Mouse (Mus musculus): ENCODE measurements around the gene Tent4a. TPM values are rescaled to one million over a fixed set of nuclear protein-coding genes. Genes with fewer than 3 reads are reported as not detected.

The Tent4a gene
- total and polyA plus RNA-seq, 3 experiments: 3.6 to 8.8 (median 5.7) TPM

DNA sequence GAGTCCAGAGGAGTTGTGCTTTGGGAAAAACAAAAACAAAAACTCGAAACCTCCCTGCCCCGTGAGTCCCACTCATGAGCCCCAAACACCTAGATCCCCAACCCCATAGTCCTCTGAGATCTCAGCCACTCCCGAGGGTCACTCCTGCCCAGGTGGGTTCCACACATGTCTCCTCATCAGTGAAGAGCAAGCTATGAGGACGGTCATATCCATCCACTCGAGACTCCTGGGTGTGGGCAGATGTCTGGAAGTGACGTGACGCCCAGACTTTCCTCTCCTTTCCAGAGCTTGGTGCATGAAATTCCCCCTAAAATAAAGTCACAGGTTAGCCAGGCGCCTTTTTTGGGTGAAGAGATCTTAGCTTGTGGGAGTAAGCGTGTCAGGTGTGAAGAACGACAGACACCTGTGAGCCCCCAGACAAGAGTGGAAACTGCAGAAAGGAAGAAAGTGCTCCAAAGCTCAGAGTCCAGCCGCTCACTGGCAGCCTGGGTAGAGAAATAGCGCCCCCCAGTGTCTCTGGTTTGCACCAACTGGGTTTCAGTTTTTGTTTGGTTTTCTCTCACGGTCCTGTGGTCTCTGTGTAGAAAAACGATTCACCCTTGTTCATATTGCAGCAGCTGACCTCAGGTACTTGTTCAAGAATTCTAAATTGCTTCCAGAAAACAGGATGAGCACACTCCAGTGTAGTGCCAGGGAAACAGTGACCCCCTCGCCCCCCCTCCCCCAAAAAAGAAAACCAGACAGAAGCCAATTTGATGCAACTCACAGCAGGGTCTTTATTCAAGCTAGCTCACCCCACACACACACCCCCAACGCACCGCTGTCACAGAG, 73.6 kb downstream of the Tent4a start:
- no peak overlapping the region for H3K9ac ChIP-seq (ENCODE audit: insufficient read depth, low read depth)

GRCm38 (mm10) chr13:69459657-69460458, 74.6 kb downstream of the Tent4a start:
- H3K4me3 ChIP-seq (replicated peaks in 1 of 3; ENCODE audit: low read depth in 2 of 3, low read length in 2 of 3, poor library complexity in 1 of 3): no peak overlapping the region
- peaks cover 0 to 7% of the 10 kb centered on the region in 2 experiments; a peak in 2 of 4 replicates for H3K4me1 ChIP-seq (ENCODE audit: control insufficient read depth in 1 of 2, insufficient read depth in 2 of 2)
- peaks cover 9% of the 10 kb centered on the region for H3K9me3 ChIP-seq (replicated peaks; ENCODE audit: low read length)
- peak; percentile 61 for DNase-seq (ENCODE audit: extremely low read depth)
- H3K4me2 ChIP-seq (ENCODE audit: insufficient read depth, low read depth, poor library complexity, severe bottlenecking): no peak overlapping the region
- dilution Hi-C loops (cut with MboI; ENCODE audit: extremely low pct_ligation_motif_present, extremely low pct_unique_long_range_greater_than_20kb, low sequenced_read_pairs) (no loop called here), in situ Hi-C loops (cut with MboI; ENCODE audit: low pct_ligation_motif_present, low pct_unique_long_range_greater_than_20kb, low sequenced_read_pairs) (loop anchor here (10.0 kb wide), 2 partner anchors 75 to 875 kb away; partner anchors contain the start of genes Fastkd3 and Mtrr)
- no peak overlapping the region for H3K27ac ChIP-seq (ENCODE audit: insufficient read depth, low read depth)
- H3K36me3 ChIP-seq (replicated peaks in 1 of 2; ENCODE audit: control insufficient read depth in 1 of 2, insufficient read depth in 1 of 2, low read length in 1 of 2): no peaks in the 10 kb centered on the region
- TF ChIP-seq CHD2 (IDR thresholded peaks at IDR 0.05; ENCODE audit: low read length) (no peak), RAD21 (IDR thresholded peaks at IDR 0.05; ENCODE audit: low read depth, low read length) (peak; percentile 64), SIN3A (IDR thresholded peaks at IDR 0.05; ENCODE audit: low read length) (no peak), NELFE (IDR thresholded peaks at IDR 0.05; ENCODE audit: low read depth, low read length) (no peak), SMC3 (IDR thresholded peaks at IDR 0.05; ENCODE audit: low read depth, low read length) (peak; percentile 38), KAT2A (IDR thresholded peaks at IDR 0.05; ENCODE audit: insufficient replicate concordance, low read length) (no peak), CTCF (conservative IDR thresholded peaks at IDR 0.05 in 1 of 2, IDR thresholded peaks at IDR 0.05 in 1 of 2; ENCODE audit: low read depth in 2 of 2, low read length in 2 of 2) (peak; percentile 66 to 89), E2F4 (IDR thresholded peaks at IDR 0.05; ENCODE audit: insufficient replicate concordance, low read depth, low read length) (no peak)
- H3K79me2 ChIP-seq (replicated peaks; ENCODE audit: control insufficient read depth, extremely low read depth, insufficient read depth, poor library complexity, severe bottlenecking): no peaks in the 10 kb centered on the region
- no peaks in the 10 kb centered on the region for H3K27me3 ChIP-seq (replicated peaks)
- H3K9ac ChIP-seq (ENCODE audit: insufficient read depth, low read depth): no peak overlapping the region

More for the DNA sequence above, 73.6 kb downstream of the Tent4a start:
- in situ Hi-C loops (cut with MboI; ENCODE audit: low pct_ligation_motif_present, low pct_unique_long_range_greater_than_20kb, low sequenced_read_pairs): no loop called here
- Histone ChIP-seq H3K4me1 (ENCODE audit: control insufficient read depth in 1 of 2, insufficient read depth in 2 of 2) (peaks cover 0 to 7% of the 10 kb centered on the region in 2 experiments; a peak in 2 of 4 replicates), H3K4me2 (ENCODE audit: insufficient read depth, low read depth, poor library complexity, severe bottlenecking) (0 out of 2 replicates have a peak overlapping the region, but pooled peaks have one; percentile 10), H3K79me2 (replicated peaks; ENCODE audit: control insufficient read depth, extremely low read depth, insufficient read depth, poor library complexity, severe bottlenecking) (no peaks in the 10 kb centered on the region), H3K9me3 (replicated peaks; ENCODE audit: low read length) (peaks cover 9% of the 10 kb centered on the region), H3K27me3 (replicated peaks) (no peaks in the 10 kb centered on the region), H3K4me3 (replicated peaks in 1 of 3; ENCODE audit: low read depth in 2 of 3, low read length in 2 of 3, poor library complexity in 1 of 3) (peak overlapping the region in 1 of 3 experiments; percentile 35), H3K36me3 (replicated peaks in 1 of 2; ENCODE audit: control insufficient read depth in 1 of 2, insufficient read depth in 1 of 2, low read length in 1 of 2) (no peaks in the 10 kb centered on the region), H3K27ac (ENCODE audit: insufficient read depth, low read depth) (no peak overlapping the region)
- DNase-seq (ENCODE audit: extremely low read depth): peak; percentile 77
- dilution Hi-C loops (cut with MboI; ENCODE audit: extremely low pct_ligation_motif_present, extremely low pct_unique_long_range_greater_than_20kb, low sequenced_read_pairs): no loop called here
- TF ChIP-seq USF2 (conservative IDR thresholded peaks at IDR 0.05; ENCODE audit: low read depth, low read length): no peak
- TF ChIP-seq SMC3 (IDR thresholded peaks at IDR 0.05; ENCODE audit: low read depth, low read length): peak; percentile 42
- no peak for TF ChIP-seq NRF1 (IDR thresholded peaks at IDR 0.05; ENCODE audit: low read depth, low read length)
- no peak for TF ChIP-seq JUND (conservative IDR thresholded peaks at IDR 0.05; ENCODE audit: low read depth, low read length)
- TF ChIP-seq MEF2A (IDR thresholded peaks at IDR 0.05; ENCODE audit: borderline replicate concordance, low read depth, low read length): no peak
- no peak for TF ChIP-seq E2F4 (IDR thresholded peaks at IDR 0.05; ENCODE audit: insufficient replicate concordance, low read depth, low read length)
- TF ChIP-seq RAD21 (IDR thresholded peaks at IDR 0.05; ENCODE audit: low read depth, low read length): peak; percentile 77
- TF ChIP-seq EP300 (IDR thresholded peaks at IDR 0.05; ENCODE audit: low read length): no peak
- TF ChIP-seq ELF1 (IDR thresholded peaks at IDR 0.05; ENCODE audit: low read depth, low read length): no peak
- no peak for TF ChIP-seq GABPA (IDR thresholded peaks at IDR 0.05; ENCODE audit: insufficient replicate concordance, low read depth, low read length)
- no peak for TF ChIP-seq ZKSCAN1 (IDR thresholded peaks at IDR 0.05; ENCODE audit: borderline replicate concordance, low read depth, low read length)
- no peak for TF ChIP-seq JUN (IDR thresholded peaks at IDR 0.05; ENCODE audit: insufficient read depth, low read depth, low read length)
- no peak for TF ChIP-seq NELFE (IDR thresholded peaks at IDR 0.05; ENCODE audit: low read depth, low read length)
- no peak for TF ChIP-seq CHD2 (IDR thresholded peaks at IDR 0.05; ENCODE audit: low read length)
- no peak for TF ChIP-seq ZMIZ1 (IDR thresholded peaks at IDR 0.05; ENCODE audit: low read depth, low read length)
- no peak for TF ChIP-seq ETS1 (conservative IDR thresholded peaks at IDR 0.05; ENCODE audit: low read depth, low read length)
- no peak for TF ChIP-seq TBP (conservative IDR thresholded peaks at IDR 0.05; ENCODE audit: low read depth, low read length)
- no peak for TF ChIP-seq MAX (IDR thresholded peaks at IDR 0.05; ENCODE audit: low read length)
- no peak for TF ChIP-seq BHLHE40 (IDR thresholded peaks at IDR 0.05; ENCODE audit: low read depth, low read length)
- TF ChIP-seq HCFC1 (IDR thresholded peaks at IDR 0.05; ENCODE audit: low read depth, low read length): no peak
- peak; percentile 58 to 73 for TF ChIP-seq CTCF (conservative IDR thresholded peaks at IDR 0.05 in 1 of 2, IDR thresholded peaks at IDR 0.05 in 1 of 2; ENCODE audit: low read depth in 2 of 2, low read length in 2 of 2)
- no peak for TF ChIP-seq IRF4 (IDR thresholded peaks at IDR 0.05; ENCODE audit: low read depth, low read length)
- TF ChIP-seq USF1 (IDR thresholded peaks at IDR 0.05; ENCODE audit: low read depth, low read length): no peak
- no peak for TF ChIP-seq ZC3H11A (IDR thresholded peaks at IDR 0.05; ENCODE audit: low read depth, low read length)
- no peak for TF ChIP-seq PAX5 (IDR thresholded peaks at IDR 0.05; ENCODE audit: low read length)

Data from CH12.LX (cell line).